ENCODE assay signal across 8 mouse cellular contexts in the genomic region with DNA sequence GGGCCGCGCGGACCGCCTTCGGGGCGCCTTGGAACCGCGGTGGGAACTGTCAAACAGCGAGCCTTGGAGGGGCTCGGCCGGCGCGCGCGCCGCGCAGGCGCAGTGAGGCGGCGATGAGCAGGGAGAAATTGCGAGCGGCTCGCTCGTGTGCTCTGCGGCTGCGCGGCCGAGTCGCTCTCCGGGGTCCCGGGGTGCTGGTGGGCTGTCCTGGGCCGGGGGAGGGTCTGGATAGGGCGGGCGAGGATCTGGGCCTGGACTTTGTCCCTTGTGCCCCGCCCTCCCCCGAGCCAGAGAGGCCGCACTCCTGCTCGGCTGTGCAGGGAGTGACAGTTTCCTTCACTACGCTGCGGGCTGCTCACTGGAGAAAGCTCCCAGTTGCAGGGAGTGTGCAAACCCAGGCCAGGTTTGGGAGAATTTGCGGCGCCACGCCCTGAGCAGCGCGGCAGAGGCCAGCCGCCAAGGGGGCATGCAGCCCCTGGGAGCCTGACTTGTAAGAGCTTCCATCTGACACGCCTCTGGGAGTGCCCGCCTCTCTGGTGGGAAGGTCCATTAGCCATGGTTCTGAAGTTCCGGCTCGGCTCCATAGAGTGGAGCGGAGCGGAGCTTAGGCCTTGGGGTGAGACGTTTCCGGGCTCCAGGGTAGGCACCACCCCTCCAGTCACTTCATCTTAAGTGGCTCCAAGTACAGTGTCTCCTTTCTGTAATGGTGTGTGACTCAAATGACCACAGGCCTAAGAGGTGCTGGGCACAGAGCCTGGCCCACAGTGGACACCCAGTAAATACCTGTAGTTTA. TPM values are rescaled to one million over a fixed set of nuclear protein-coding genes. Genes with fewer than 3 reads are reported as not detected.
DNase-seq lines count a peak whose midpoint lies in the region; ATAC-seq and TF ChIP-seq lines count a peak whose summit lies in the region.

No protein-coding gene starts in this region.

- no peaks in the 10 kb centered on the region for H3K27me3 ChIP-seq in hindbrain, postnatal 0 days (ENCODE audit: insufficient read depth, low read length)
- no peaks in the 10 kb centered on the region for H3K27me3 ChIP-seq in limb, embryonic 10.5 days (ENCODE audit: low read depth, poor library complexity, severe bottlenecking)
- no peaks in the 10 kb centered on the region for H3K27me3 ChIP-seq in midbrain, embryonic 11.5 days (ENCODE audit: control insufficient read depth, insufficient read depth, low read length)
- H3K27me3 ChIP-seq in splenic B cell, adult 2 months (ENCODE audit: control insufficient read depth, insufficient read depth, low read length, poor library complexity, severe bottlenecking) = no peaks in the 10 kb centered on the region

- peaks cover 15% of the 10 kb centered on the region for H3K36me3 ChIP-seq in hindbrain, postnatal 0 days (ENCODE audit: insufficient read depth, low read length)
- peaks cover 27% of the 10 kb centered on the region for H3K36me3 ChIP-seq in limb, embryonic 10.5 days
- H3K36me3 ChIP-seq in midbrain, embryonic 11.5 days (ENCODE audit: control insufficient read depth, insufficient read depth, low read length) = peaks cover 4% of the 10 kb centered on the region; the same call in 1 of the 2 replicates
- H3K36me3 ChIP-seq in splenic B cell, adult 2 months (ENCODE audit: control insufficient read depth, insufficient read depth, low read length, poor library complexity, severe bottlenecking) = no peaks in the 10 kb centered on the region; the same call in 1 of the 2 replicates

- peak overlapping the region; percentile 89 for H3K27ac ChIP-seq in hindbrain, postnatal 0 days
- peak overlapping the region; percentile 85 for H3K27ac ChIP-seq in limb, embryonic 10.5 days
- peak overlapping the region; percentile 74 for H3K27ac ChIP-seq in midbrain, embryonic 11.5 days (ENCODE audit: low read depth, low read length)

- 0 out of 2 replicates have a peak, but pooled peaks cover 8% of the 10 kb centered on the region for H3K4me1 ChIP-seq in hindbrain, postnatal 0 days (ENCODE audit: insufficient read depth, low read length)
- peaks cover 20% of the 10 kb centered on the region for H3K4me1 ChIP-seq in limb, embryonic 10.5 days
- peaks cover 12% of the 10 kb centered on the region for H3K4me1 ChIP-seq in midbrain, embryonic 11.5 days (ENCODE audit: control insufficient read depth, insufficient read depth, low read length)

- peak overlapping the region; percentile 73 for H3K9ac ChIP-seq in hindbrain, postnatal 0 days (replicated peaks; ENCODE audit: low read length)
- H3K9ac ChIP-seq in midbrain, embryonic 11.5 days (ENCODE audit: low read length) = peak overlapping the region; percentile 84

- peak overlapping the region; percentile 86 for H3K4me2 ChIP-seq in hindbrain, postnatal 0 days (ENCODE audit: low read depth, low read length)
- peak overlapping the region; percentile 97 for H3K4me2 ChIP-seq in midbrain, embryonic 11.5 days

- no peaks in the 10 kb centered on the region for H3K9me3 ChIP-seq in hindbrain, postnatal 0 days (ENCODE audit: low read length)
- H3K9me3 ChIP-seq in limb, embryonic 10.5 days (replicated peaks) = no peaks in the 10 kb centered on the region
- no peaks in the 10 kb centered on the region for H3K9me3 ChIP-seq in midbrain, embryonic 11.5 days (ENCODE audit: control insufficient read depth, low read length)

- no peak for TF ChIP-seq CTCF in hindbrain, postnatal 0 days (IDR thresholded peaks at IDR 0.05; ENCODE audit: low read depth)

- peak overlapping the region; percentile 60 for H3K4me3 ChIP-seq in hindbrain, postnatal 0 days (ENCODE audit: low read length)
- peak overlapping the region; percentile 80 for H3K4me3 ChIP-seq in limb, embryonic 10.5 days
- H3K4me3 ChIP-seq in midbrain, embryonic 11.5 days (ENCODE audit: low read depth, low read length) = peak overlapping the region; percentile 91

- DNase-seq in thymus, adult 18-20 months = peak; percentile 44 to 46
- no peak for DNase-seq in thymus, postnatal 25 days
- peak; percentile 63 to 88 for DNase-seq in cerebellum, postnatal 4 days (ENCODE audit: low spot score in 2 of 2)
- peak; percentile 62 to 72 for DNase-seq in gastrocnemius, adult 8-10 months (ENCODE audit: low spot score in 2 of 2)
- DNase-seq in hindbrain, postnatal 0 days (ENCODE audit: low spot score) = peak; percentile 95
- DNase-seq in limb, embryonic 10.5 days (ENCODE audit: low spot score) = peak; percentile 92
- peak; percentile 100 for DNase-seq in midbrain, embryonic 11.5 days (ENCODE audit: low spot score, missing footprints)
- DNase-seq in splenic B cell, adult 2 months (ENCODE audit: low read depth, low spot score) = peak; percentile 81

- ATAC-seq in hindbrain, postnatal 0 days = peak; percentile 81
- peak; percentile 85 for ATAC-seq in midbrain, embryonic 11.5 days (ENCODE audit: low FRiP score)

- under 1% methylated on average over 54 of the region's 54 CpGs for WGBS in hindbrain, postnatal 0 days
- WGBS in limb, embryonic 10.5 days = 1% methylated on average over 54 of the region's 54 CpGs
- WGBS in midbrain, embryonic 11.5 days = under 1% methylated on average over 48 of the region's 54 CpGs

RNA-seq across cellular contexts. Expression of a gene that starts 0.7 kb away (rescaled TPM):
- total RNA-seq in gastrocnemius, adult 8-10 months (2022) = 1 to 10 TPM; 3.9 to 4.5 (median 4.1) TPM
- total RNA-seq in hindbrain, postnatal 0 days (2014; rRNA removed) = 119 and 122 TPM in 2 replicates
- polyA plus RNA-seq in hindbrain, postnatal 0 days (2015; fragmentation: Nextera tagmentation; extraction: Ambion mirVana) = 48.2 and 49.4 TPM in 2 replicates
- polyA plus RNA-seq in limb, embryonic 10.5 days (2016; fragmentation: Nextera tagmentation; extraction: Ambion mirVana) = 37.6 and 45.4 TPM in 2 replicates
- 41.1 and 45.8 TPM in 2 replicates for polyA plus RNA-seq in midbrain, embryonic 11.5 days (2014; fragmentation: Nextera tagmentation; extraction: Ambion mirVana)

RNA-seq across cellular contexts. Expression of a gene that starts 22.8 kb away (rescaled TPM):
- total RNA-seq in gastrocnemius, adult 8-10 months (2022) = 100 to 1,000 TPM; 355 to 420 (median 382) TPM
- total RNA-seq in hindbrain, postnatal 0 days (2014; rRNA removed) = 49.3 and 51.5 TPM in 2 replicates
- 26.0 and 27.6 TPM in 2 replicates for polyA plus RNA-seq in hindbrain, postnatal 0 days (2015; fragmentation: Nextera tagmentation; extraction: Ambion mirVana)
- polyA plus RNA-seq in limb, embryonic 10.5 days (2016; fragmentation: Nextera tagmentation; extraction: Ambion mirVana) = 21.9 and 22.9 TPM in 2 replicates
- 23.7 and 24.2 TPM in 2 replicates for polyA plus RNA-seq in midbrain, embryonic 11.5 days (2014; fragmentation: Nextera tagmentation; extraction: Ambion mirVana)

RNA-seq across cellular contexts. Expression of a gene that starts 23.1 kb away (rescaled TPM):
- 10 to 100 TPM; 55.6 to 70.0 (median 63.9) TPM for total RNA-seq in gastrocnemius, adult 8-10 months (2022)
- total RNA-seq in hindbrain, postnatal 0 days (2014; rRNA removed) = 140 and 156 TPM in 2 replicates
- polyA plus RNA-seq in hindbrain, postnatal 0 days (2015; fragmentation: Nextera tagmentation; extraction: Ambion mirVana) = 133 and 138 TPM in 2 replicates
- 172 and 177 TPM in 2 replicates for polyA plus RNA-seq in limb, embryonic 10.5 days (2016; fragmentation: Nextera tagmentation; extraction: Ambion mirVana)
- 50.7 and 54.3 TPM in 2 replicates for polyA plus RNA-seq in midbrain, embryonic 11.5 days (2014; fragmentation: Nextera tagmentation; extraction: Ambion mirVana)

RNA-seq across cellular contexts. Expression of a gene that starts 28.7 kb away (rescaled TPM):
- total RNA-seq in gastrocnemius, adult 8-10 months (2022) = 10 to 100 TPM; 13.2 to 29.8 (median 17.4) TPM
- 67.6 and 79.9 TPM in 2 replicates for total RNA-seq in hindbrain, postnatal 0 days (2014; rRNA removed)
- polyA plus RNA-seq in hindbrain, postnatal 0 days (2015; fragmentation: Nextera tagmentation; extraction: Ambion mirVana) = 34.4 and 35.3 TPM in 2 replicates
- 30.8 and 33.3 TPM in 2 replicates for polyA plus RNA-seq in limb, embryonic 10.5 days (2016; fragmentation: Nextera tagmentation; extraction: Ambion mirVana)
- 16.6 TPM in 2 replicates for polyA plus RNA-seq in midbrain, embryonic 11.5 days (2014; fragmentation: Nextera tagmentation; extraction: Ambion mirVana)

RNA-seq across cellular contexts. Expression of a gene that starts 33.6 kb away (rescaled TPM):
- total RNA-seq in gastrocnemius, adult 8-10 months (2022) = 10 to 100 TPM; 15.3 to 18.5 (median 16.8) TPM
- 397 and 410 TPM in 2 replicates for total RNA-seq in hindbrain, postnatal 0 days (2014; rRNA removed)
- polyA plus RNA-seq in hindbrain, postnatal 0 days (2015; fragmentation: Nextera tagmentation; extraction: Ambion mirVana) = 171 and 180 TPM in 2 replicates
- polyA plus RNA-seq in limb, embryonic 10.5 days (2016; fragmentation: Nextera tagmentation; extraction: Ambion mirVana) = 76.5 and 90.3 TPM in 2 replicates
- 42.0 and 48.1 TPM in 2 replicates for polyA plus RNA-seq in midbrain, embryonic 11.5 days (2014; fragmentation: Nextera tagmentation; extraction: Ambion mirVana)
